Mouse (Mus musculus) forebrain, embryonic 12.5 days (tissue): Measurements from ENCODE around the gene Pter. TPM values are rescaled to one million over a fixed set of nuclear protein-coding genes. Genes with fewer than 3 reads are reported as not detected.

ENCODE experiments used
- ATAC-seq: fragments of 200-750 bp; cut with Nextera tagmentation; 2 replicates; pipeline ENCODE4 v1.8.0; 2017; ENCODE audit warnings: moderate TSS enrichment; ENCODE audit not compliant: low FRiP score
- H3K27ac ChIP-seq: fragments of 300-500 bp; sonication (generic); 2 replicates; pipeline ENCODE4 v1.5.1; 2016; ENCODE audit warnings: mild to moderate bottlenecking
- H3K27me3 ChIP-seq: fragments of 300-500 bp; sonication (generic); 2 replicates; pipeline ENCODE4 v1.6.1; 2016; ENCODE audit warnings: mild to moderate bottlenecking
- H3K36me3 ChIP-seq: fragments of 300-500 bp; sonication (generic); replicated peaks from 2 replicates; pipeline ENCODE4 v1.6.1; 2016; ENCODE audit warnings: mild to moderate bottlenecking
- H3K4me1 ChIP-seq: fragments of 300-500 bp; sonication (generic); 2 replicates; pipeline ENCODE4 v1.6.1; 2016
- H3K4me2 ChIP-seq: fragments of 300-500 bp; sonication (generic); 2 replicates; pipeline ENCODE4 v1.6.1; 2016; ENCODE audit warnings: mild to moderate bottlenecking, moderate library complexity
- H3K4me3 ChIP-seq: fragments of 300-500 bp; sonication (generic); replicated peaks from 2 replicates; pipeline ENCODE4 v1.5.1; 2016; ENCODE audit warnings: mild to moderate bottlenecking
- H3K9ac ChIP-seq: fragments of 300-500 bp; sonication (generic); 2 replicates; pipeline ENCODE4 v1.6.1; 2016; ENCODE audit warnings: mild to moderate bottlenecking
- H3K9me3 ChIP-seq: fragments of 300-500 bp; sonication (generic); 2 replicates; pipeline ENCODE4 v1.6.1; 2016
- WGBS: fragments of 180-500 bp; shearing (Covaris S2); methylation state at CpG from one replicate; pipeline ENCODE4 v1.1.7; 2016; 5-methylcytosine and 5-hydroxymethylcytosine counted together
- polyA plus RNA-seq: library from polyadenylated mRNA; unstranded; fragments of >200 nt; fragmentation: Nextera tagmentation; extraction: Ambion mirVana; gene quantifications from 2 replicates; pipeline ENCODE4 v1.2.1, GENCODE M21; 2016

Pter gene
- polyA plus RNA-seq, 1 experiment from 2014 or later = 7.5 TPM

GRCm38 (mm10) chr2:12938641-12939040 is 14.8 kb downstream of the Pter start:
- no peak overlapping the region for H3K27ac ChIP-seq
- H3K9me3 ChIP-seq = no peaks in the 10 kb centered on the region

GRCm38 (mm10) chr2:12956703-12957424 is 33.0 kb downstream of the Pter start:
- no peaks in the 10 kb centered on the region for H3K9me3 ChIP-seq
- H3K9ac ChIP-seq = no peak overlapping the region
- no peaks in the 10 kb centered on the region for H3K4me1 ChIP-seq
- no peaks in the 10 kb centered on the region for H3K36me3 ChIP-seq
- H3K4me3 ChIP-seq = no peak overlapping the region
- no peak overlapping the region for H3K27ac ChIP-seq
- no peaks in the 10 kb centered on the region for H3K27me3 ChIP-seq
- no peak for ATAC-seq
- no peak overlapping the region for H3K4me2 ChIP-seq

More at GRCm38 (mm10) chr2:12938641-12939040, 14.8 kb downstream of the Pter start:
- Histone ChIP-seq H3K4me2 (no peak overlapping the region), H3K4me1 (no peaks in the 10 kb centered on the region), H3K4me3 (no peak overlapping the region), H3K27me3 (no peaks in the 10 kb centered on the region), H3K9ac (no peak overlapping the region), H3K36me3 (no peaks in the 10 kb centered on the region)
- ATAC-seq = no peak
- 81% methylated on average over 2 of the region's 2 CpGs for WGBS

GRCm38 (mm10) chr2:12970049-12970724 is 46.3 kb downstream of the Pter start:
- peak; percentile 93; the same call in 1 of the 2 replicates for ATAC-seq
- whole genome bisulfite sequencing = 12% methylated on average over 12 of the region's 12 CpGs

GRCm38 (mm10) chr2:12973752-12974151 is 49.9 kb downstream of the Pter start:
- no peak overlapping the region for H3K4me3 ChIP-seq
- 78% methylated on average over 2 of the region's 2 CpGs for WGBS

More at GRCm38 (mm10) chr2:12970049-12970724, 46.3 kb downstream of the Pter start:
- Histone ChIP-seq H3K9me3 (no peaks in the 10 kb centered on the region), H3K4me2 (no peak overlapping the region), H3K9ac (no peak overlapping the region), H3K27me3 (peaks cover 64% of the 10 kb centered on the region), H3K4me1 (peaks cover 3% of the 10 kb centered on the region; the same call in 1 of the 2 replicates), H3K27ac (no peak overlapping the region), H3K36me3 (no peaks in the 10 kb centered on the region), H3K4me3 (no peak overlapping the region)

GRCm38 (mm10) chr2:12977367-12977766 is 53.5 kb downstream of the Pter start:
- Histone ChIP-seq H3K27me3 (peaks cover 37% of the 10 kb centered on the region), H3K9ac (no peak overlapping the region), H3K4me3 (no peak overlapping the region), H3K4me1 (no peaks in the 10 kb centered on the region), H3K27ac (no peak overlapping the region), H3K36me3 (no peaks in the 10 kb centered on the region), H3K9me3 (no peaks in the 10 kb centered on the region), H3K4me2 (no peak overlapping the region)
- ATAC-seq = no peak
- WGBS = 92% methylated on average over 7 of the region's 7 CpGs

More at GRCm38 (mm10) chr2:12973752-12974151, 49.9 kb downstream of the Pter start:
- Histone ChIP-seq H3K4me1 (peaks cover 3% of the 10 kb centered on the region; the same call in 1 of the 2 replicates), H3K27ac (no peak overlapping the region), H3K27me3 (peaks cover 57% of the 10 kb centered on the region), H3K36me3 (no peaks in the 10 kb centered on the region), H3K9ac (no peak overlapping the region), H3K4me2 (no peak overlapping the region), H3K9me3 (no peaks in the 10 kb centered on the region)
- no peak for ATAC-seq

DNA sequence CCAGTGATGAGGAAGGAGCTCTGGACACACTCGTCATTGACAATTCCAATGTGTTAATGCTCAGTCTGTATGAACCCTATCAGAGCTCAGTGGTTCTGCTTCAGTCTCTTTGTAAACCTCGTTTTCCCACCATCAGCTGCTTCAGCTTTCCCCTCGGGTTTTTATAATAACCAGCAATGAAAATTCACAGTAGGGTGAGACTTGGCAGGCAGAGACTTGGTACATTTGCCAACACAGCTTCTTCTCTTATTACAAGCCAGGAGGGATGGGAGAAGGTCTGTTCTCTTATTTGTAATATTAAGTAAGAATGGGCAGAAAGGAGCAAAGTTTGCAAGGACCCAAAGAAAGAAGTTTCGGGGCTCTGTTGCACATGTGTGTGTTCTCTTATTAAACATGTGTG is 54.9 kb downstream of the Pter start:
- 84% methylated on average over 4 of the region's 4 CpGs for WGBS
- Histone ChIP-seq H3K4me1 (no peaks in the 10 kb centered on the region), H3K9me3 (no peaks in the 10 kb centered on the region), H3K4me2 (no peak overlapping the region), H3K36me3 (no peaks in the 10 kb centered on the region), H3K4me3 (no peak overlapping the region), H3K27ac (no peak overlapping the region), H3K27me3 (peaks cover 25% of the 10 kb centered on the region), H3K9ac (no peak overlapping the region)
- ATAC-seq = no peak

DNA sequence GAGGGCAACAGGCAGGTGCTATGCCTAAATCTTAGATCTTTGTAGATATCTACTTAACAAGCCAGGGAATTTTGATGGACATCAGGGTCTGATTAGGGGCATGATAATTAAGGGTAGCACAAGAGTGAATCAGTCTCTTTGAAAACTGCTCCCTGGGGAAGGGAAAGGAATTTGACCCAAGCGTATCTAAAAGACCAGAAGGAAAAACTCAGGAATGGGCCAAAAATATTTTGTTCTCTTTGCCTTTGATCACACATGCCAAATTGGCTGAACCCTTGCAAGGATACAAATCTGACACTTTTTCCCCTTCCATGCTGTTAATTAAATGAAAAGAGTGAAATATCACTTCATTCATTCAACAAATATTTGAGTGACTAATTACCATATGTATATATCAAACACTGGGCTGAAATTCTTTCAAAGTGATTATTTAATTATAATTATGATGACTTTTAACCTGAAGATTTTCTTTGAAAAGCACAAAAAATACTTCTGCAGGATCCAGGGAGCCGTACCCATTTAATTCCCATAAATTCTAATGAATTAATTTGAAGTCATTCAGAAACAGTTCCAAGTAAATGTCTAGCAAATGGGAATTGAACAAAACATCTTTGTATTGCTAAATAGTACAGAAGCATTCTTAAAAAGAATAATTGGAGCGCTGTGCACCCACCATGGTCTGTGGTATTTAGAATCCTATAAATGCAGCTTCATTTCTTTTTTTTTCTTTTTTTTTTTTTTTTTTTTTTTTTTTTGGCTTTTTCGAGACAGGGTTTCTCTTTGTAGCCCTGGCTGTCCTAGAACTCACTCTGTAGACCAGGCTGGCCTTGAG is 61.3 kb downstream of the Pter start:
- Histone ChIP-seq H3K4me1 (no peaks in the 10 kb centered on the region), H3K9ac (no peak overlapping the region), H3K4me3 (no peak overlapping the region), H3K9me3 (no peaks in the 10 kb centered on the region), H3K4me2 (no peak overlapping the region), H3K36me3 (no peaks in the 10 kb centered on the region), H3K27ac (no peak overlapping the region), H3K27me3 (no peaks in the 10 kb centered on the region)
- no peak for ATAC-seq
- 61% methylated on average over 3 of the region's 4 CpGs for WGBS

- no peak overlapping the region for H3K4me3 ChIP-seq
- no peak overlapping the region for H3K4me2 ChIP-seq
- H3K36me3 ChIP-seq = no peaks in the 10 kb centered on the region
- H3K27ac ChIP-seq = no peak overlapping the region
- no peak for ATAC-seq
- no peaks in the 10 kb centered on the region for H3K9me3 ChIP-seq
- H3K4me1 ChIP-seq = no peaks in the 10 kb centered on the region
- H3K27me3 ChIP-seq = no peaks in the 10 kb centered on the region
- WGBS = 69% methylated on average over 2 of the region's 2 CpGs
- no peak overlapping the region for H3K9ac ChIP-seq
Observed at GRCm38 (mm10) chr2:13000026-13000425, 76.2 kb downstream of the Pter start.

DNA sequence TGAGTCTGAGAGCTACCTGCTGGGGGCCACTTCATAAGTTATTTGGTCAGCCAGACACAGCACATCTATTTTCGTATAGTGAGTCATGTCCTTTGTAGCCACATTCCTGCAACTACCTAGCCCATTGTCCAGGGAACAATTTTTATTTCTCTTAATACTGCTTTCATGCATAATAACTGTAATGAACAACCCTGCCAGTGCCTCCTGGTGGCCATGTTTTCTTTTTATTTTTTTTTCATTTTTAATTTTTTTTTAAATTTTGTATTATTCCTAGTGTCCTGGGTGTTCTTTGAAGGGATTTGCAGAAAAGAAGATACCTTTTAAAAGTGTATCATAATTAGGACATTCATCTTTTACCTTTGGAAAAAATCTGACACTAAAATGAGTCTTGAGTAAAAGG is 84.6 kb downstream of the Pter start:
- Histone ChIP-seq H3K4me3 (no peak overlapping the region), H3K9ac (no peak overlapping the region), H3K9me3 (no peaks in the 10 kb centered on the region), H3K36me3 (no peaks in the 10 kb centered on the region), H3K4me1 (peaks cover 18% of the 10 kb centered on the region), H3K27me3 (peaks cover 48% of the 10 kb centered on the region), H3K27ac (no peak overlapping the region), H3K4me2 (no peak overlapping the region)
- WGBS = 69% methylated on average over 1 of the region's 1 CpGs
- no peak for ATAC-seq

DNA sequence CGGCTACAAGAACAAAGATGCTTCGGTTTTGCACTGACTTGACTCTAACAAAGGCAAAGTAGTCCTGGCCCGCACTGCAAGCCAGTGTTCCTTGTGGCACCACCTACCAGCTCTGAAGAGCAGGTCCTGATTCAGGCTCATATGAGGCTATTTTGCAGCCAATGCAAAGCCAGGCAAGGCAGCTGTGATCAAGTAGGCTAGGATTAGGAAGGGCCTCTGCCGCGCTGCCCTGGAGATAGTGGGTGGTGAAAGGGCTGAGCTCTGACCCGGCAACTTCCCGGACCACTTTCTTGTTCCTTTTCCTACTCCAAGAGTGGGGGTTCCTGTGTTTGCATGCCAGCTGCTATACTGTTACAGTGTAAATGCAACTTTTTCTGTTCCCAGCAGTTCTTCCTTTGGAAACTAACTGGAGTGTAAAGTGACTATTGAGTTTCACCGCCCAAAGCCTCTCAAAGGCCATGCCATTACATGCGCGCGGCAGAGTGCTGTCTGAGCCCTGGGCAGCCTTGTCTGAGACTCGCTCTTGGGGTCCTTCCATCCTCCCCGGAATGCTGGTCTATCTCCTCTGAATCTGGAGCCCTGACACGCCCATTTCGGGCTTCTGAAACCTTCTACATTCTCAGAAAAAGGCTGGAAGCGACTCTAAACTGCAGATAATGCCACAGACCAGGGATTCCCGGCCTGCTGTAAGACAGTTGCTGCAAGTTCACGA is 85.6 kb downstream of the Pter start:
- 3% methylated on average over 18 of the region's 18 CpGs for WGBS
- peaks cover 53% of the 10 kb centered on the region for H3K27me3 ChIP-seq
- ATAC-seq = no peak
- peak overlapping the region; percentile 61 for H3K4me3 ChIP-seq
- H3K9ac ChIP-seq = peak overlapping the region; percentile 41; the same call in 1 of the 2 replicates
- peaks cover 18% of the 10 kb centered on the region for H3K4me1 ChIP-seq
- H3K36me3 ChIP-seq = no peaks in the 10 kb centered on the region
- no peaks in the 10 kb centered on the region for H3K9me3 ChIP-seq
- H3K27ac ChIP-seq = no peak overlapping the region
- peak overlapping the region; percentile 100 for H3K4me2 ChIP-seq

DNA sequence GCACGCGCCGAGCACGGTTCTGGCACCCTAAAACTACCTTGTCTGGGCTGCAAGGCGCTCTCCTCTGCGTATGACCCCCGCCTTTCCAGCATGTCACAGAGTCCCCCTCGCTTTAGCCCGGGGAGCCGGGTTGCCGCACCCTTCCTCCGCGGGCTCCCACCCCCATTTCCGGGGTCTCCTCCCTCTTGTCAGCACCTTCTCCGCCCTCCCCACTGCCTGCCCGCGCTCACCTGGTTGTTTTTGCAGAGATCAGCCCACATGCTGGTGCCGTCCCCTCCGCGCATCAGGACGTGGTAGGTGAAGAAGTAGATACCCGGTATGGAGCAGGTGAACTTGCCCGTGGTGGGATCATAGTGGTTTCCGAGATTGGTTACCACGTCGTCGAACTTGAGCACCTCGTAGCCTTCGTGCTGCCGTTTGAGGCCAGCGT is 86.2 kb downstream of the Pter start:
- peak overlapping the region; percentile 61 for H3K4me3 ChIP-seq
- no peaks in the 10 kb centered on the region for H3K36me3 ChIP-seq
- H3K9me3 ChIP-seq = no peaks in the 10 kb centered on the region
- peak overlapping the region; percentile 59 for H3K9ac ChIP-seq
- peaks cover 53% of the 10 kb centered on the region for H3K27me3 ChIP-seq
- peak; percentile 37 for ATAC-seq
- peak overlapping the region; percentile 100 for H3K4me2 ChIP-seq
- no peak overlapping the region for H3K27ac ChIP-seq
- peaks cover 18% of the 10 kb centered on the region for H3K4me1 ChIP-seq
- WGBS = under 1% methylated on average over 31 of the region's 31 CpGs
